Mouse (Mus musculus): ENCODE results near the gene Fdx1. TPM values are rescaled to one million over a fixed set of nuclear protein-coding genes. Genes with fewer than 3 reads are reported as not detected.

Fdx1 gene
- total RNA-seq, 1 experiment = 21.3 TPM

DNA sequence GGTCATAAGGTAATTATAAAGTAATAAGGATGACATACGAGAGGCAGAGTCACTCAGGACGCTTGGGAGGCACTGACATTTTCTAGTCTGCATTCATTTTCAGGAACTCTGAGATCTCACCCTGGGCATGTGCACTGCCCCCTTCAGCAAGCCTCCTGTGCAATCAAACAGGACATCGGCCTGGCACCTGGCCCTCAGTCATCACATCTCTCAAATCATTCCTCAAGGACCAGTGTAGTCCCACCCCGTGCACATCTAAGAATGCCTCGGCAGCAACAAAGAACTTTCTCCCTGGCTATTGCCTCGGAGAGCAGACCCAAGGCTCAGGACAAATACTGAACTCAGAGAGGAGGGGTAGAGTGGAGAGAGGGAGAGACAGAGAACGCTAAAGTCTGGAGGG lies 34.7 kb downstream of the Fdx1 start:
- DNase-seq (ENCODE audit: low read depth, low spot score) = no peak
- Histone ChIP-seq H3K4me1 (ENCODE audit: control insufficient read depth in 2 of 2, insufficient read depth in 2 of 2, low read length in 2 of 2, poor library complexity in 1 of 2) (no peaks in the 10 kb centered on the region), H3K36me3 (ENCODE audit: control insufficient read depth, insufficient read depth, low read length, poor library complexity, severe bottlenecking) (no peaks in the 10 kb centered on the region), H3K9me3 (ENCODE audit: control insufficient read depth, insufficient read depth, low read depth, low read length) (no peaks in the 10 kb centered on the region), H3K4me3 (ENCODE audit: insufficient read depth in 1 of 2, low read depth in 1 of 2, low read length in 2 of 2, poor library complexity in 1 of 2, severe bottlenecking in 1 of 2) (no peak overlapping the region), H3K9ac (ENCODE audit: insufficient read depth, low read depth, low read length, poor library complexity, severe bottlenecking) (no peak overlapping the region), H3K27ac (ENCODE audit: insufficient read depth, low read depth, low read length, poor library complexity, severe bottlenecking) (no peak overlapping the region)
- no peak for TF ChIP-seq HCFC1 (IDR thresholded peaks at IDR 0.05; ENCODE audit: borderline replicate concordance, insufficient read depth, low read length)
- TF ChIP-seq CHD2 (IDR thresholded peaks at IDR 0.05; ENCODE audit: low read depth, low read length) = no peak
- in situ Hi-C loops (cut with MboI; ENCODE audit: low sequenced_read_pairs in 2 of 2, unreplicated experiment in 2 of 2) = no loop called here

DNA sequence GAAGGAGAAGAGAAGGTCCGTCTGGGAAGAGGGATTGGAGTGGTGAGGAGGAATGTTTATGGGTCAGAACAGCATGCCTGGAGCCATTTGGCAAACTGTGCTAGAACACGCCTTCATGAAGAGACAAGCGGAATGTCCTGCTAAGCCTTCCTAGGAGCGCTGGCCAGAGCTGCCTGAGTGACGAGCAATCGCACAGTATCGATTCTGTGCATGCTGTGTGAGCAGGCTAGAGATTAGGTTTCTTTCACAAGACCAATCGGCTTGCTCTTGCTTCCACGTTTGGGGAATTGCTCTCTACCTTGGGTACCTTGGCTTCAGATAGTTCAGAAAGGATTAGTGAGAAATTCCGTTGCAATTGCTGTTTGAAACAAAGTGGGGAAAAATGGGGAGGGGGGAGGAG lies 35.2 kb downstream of the Fdx1 start:
- Histone ChIP-seq H3K36me3 (ENCODE audit: control insufficient read depth, insufficient read depth, low read length, poor library complexity, severe bottlenecking) (no peaks in the 10 kb centered on the region), H3K4me3 (ENCODE audit: insufficient read depth in 1 of 2, low read depth in 1 of 2, low read length in 2 of 2, poor library complexity in 1 of 2, severe bottlenecking in 1 of 2) (no peak overlapping the region), H3K9ac (ENCODE audit: insufficient read depth, low read depth, low read length, poor library complexity, severe bottlenecking) (no peak overlapping the region), H3K4me1 (ENCODE audit: control insufficient read depth in 2 of 2, insufficient read depth in 2 of 2, low read length in 2 of 2, poor library complexity in 1 of 2) (no peaks in the 10 kb centered on the region), H3K9me3 (ENCODE audit: control insufficient read depth, insufficient read depth, low read depth, low read length) (no peaks in the 10 kb centered on the region), H3K27ac (ENCODE audit: insufficient read depth, low read depth, low read length, poor library complexity, severe bottlenecking) (no peak overlapping the region)
- no peak for DNase-seq (ENCODE audit: low read depth, low spot score)
- in situ Hi-C loops (cut with MboI; ENCODE audit: low sequenced_read_pairs in 2 of 2, unreplicated experiment in 2 of 2) = no loop called here
- no peak for TF ChIP-seq ZC3H11A (IDR thresholded peaks at IDR 0.05; ENCODE audit: borderline replicate concordance, low read depth, low read length)
- no peak for TF ChIP-seq CHD2 (IDR thresholded peaks at IDR 0.05; ENCODE audit: low read depth, low read length)
- TF ChIP-seq MAFK (IDR thresholded peaks at IDR 0.05; ENCODE audit: insufficient read depth, low read depth, low read length) = no peak
- TF ChIP-seq HCFC1 (IDR thresholded peaks at IDR 0.05; ENCODE audit: borderline replicate concordance, insufficient read depth, low read length) = no peak
- TF ChIP-seq ZNF384 (IDR thresholded peaks at IDR 0.05; ENCODE audit: low read depth, low read length) = no peak

DNA sequence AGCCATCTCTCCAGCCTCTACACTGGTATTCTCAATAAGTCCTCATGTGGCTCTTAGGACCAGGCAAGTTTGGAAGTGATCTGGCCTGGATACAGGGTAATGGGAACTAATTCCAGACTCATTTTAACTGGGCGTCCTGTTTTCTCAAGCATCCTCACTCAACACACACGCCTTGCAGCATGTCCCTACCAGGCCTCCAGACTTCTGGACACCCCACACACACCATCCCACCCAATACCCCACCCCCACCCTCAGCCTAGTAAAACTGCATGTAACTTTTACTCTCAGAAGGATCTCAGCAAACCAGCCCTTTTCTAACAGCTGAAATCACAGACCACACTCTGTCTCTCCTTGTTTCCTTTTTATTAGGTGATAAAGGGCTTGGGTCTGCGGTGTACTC lies 35.7 kb downstream of the Fdx1 start:
- H3K9ac ChIP-seq (ENCODE audit: insufficient read depth, low read depth, low read length, poor library complexity, severe bottlenecking) = no peak overlapping the region
- no peaks in the 10 kb centered on the region for H3K4me1 ChIP-seq (ENCODE audit: control insufficient read depth in 2 of 2, insufficient read depth in 2 of 2, low read length in 2 of 2, poor library complexity in 1 of 2)
- no peak for DNase-seq (ENCODE audit: low read depth, low spot score)
- no peak for TF ChIP-seq ZNF384 (IDR thresholded peaks at IDR 0.05; ENCODE audit: low read depth, low read length)
- no peak overlapping the region for H3K4me3 ChIP-seq (ENCODE audit: insufficient read depth in 1 of 2, low read depth in 1 of 2, low read length in 2 of 2, poor library complexity in 1 of 2, severe bottlenecking in 1 of 2)
- in situ Hi-C loops (cut with MboI; ENCODE audit: low sequenced_read_pairs in 2 of 2, unreplicated experiment in 2 of 2) = no loop called here
- no peaks in the 10 kb centered on the region for H3K36me3 ChIP-seq (ENCODE audit: control insufficient read depth, insufficient read depth, low read length, poor library complexity, severe bottlenecking)
- H3K27ac ChIP-seq (ENCODE audit: insufficient read depth, low read depth, low read length, poor library complexity, severe bottlenecking) = no peak overlapping the region
- no peaks in the 10 kb centered on the region for H3K9me3 ChIP-seq (ENCODE audit: control insufficient read depth, insufficient read depth, low read depth, low read length)

DNA sequence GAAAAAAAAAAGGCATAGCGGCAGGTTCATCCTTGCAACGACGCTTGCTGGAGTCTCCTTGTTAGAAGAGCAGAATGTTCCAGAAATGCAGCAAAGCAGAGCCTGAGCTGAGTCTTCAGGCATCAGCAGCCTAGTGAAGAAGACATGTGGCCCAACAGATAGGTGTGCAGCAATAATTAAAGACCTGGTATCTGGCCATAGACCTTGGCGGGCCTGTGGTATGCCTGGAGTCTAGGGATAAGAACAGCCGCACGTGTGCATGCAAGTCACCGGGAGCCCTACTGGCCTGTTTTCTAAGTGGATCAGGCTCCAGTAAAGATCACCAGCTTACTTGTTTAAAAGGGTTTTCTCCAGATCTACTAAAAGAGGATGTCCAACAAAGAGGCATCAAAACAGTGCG lies 36.7 kb downstream of the Fdx1 start:
- Histone ChIP-seq H3K4me3 (ENCODE audit: insufficient read depth in 1 of 2, low read depth in 1 of 2, low read length in 2 of 2, poor library complexity in 1 of 2, severe bottlenecking in 1 of 2) (no peak overlapping the region), H3K27ac (ENCODE audit: insufficient read depth, low read depth, low read length, poor library complexity, severe bottlenecking) (no peak overlapping the region), H3K36me3 (ENCODE audit: control insufficient read depth, insufficient read depth, low read length, poor library complexity, severe bottlenecking) (no peaks in the 10 kb centered on the region), H3K9ac (ENCODE audit: insufficient read depth, low read depth, low read length, poor library complexity, severe bottlenecking) (no peak overlapping the region), H3K9me3 (ENCODE audit: control insufficient read depth, insufficient read depth, low read depth, low read length) (no peaks in the 10 kb centered on the region), H3K4me1 (ENCODE audit: control insufficient read depth in 2 of 2, insufficient read depth in 2 of 2, low read length in 2 of 2, poor library complexity in 1 of 2) (no peaks in the 10 kb centered on the region)
- in situ Hi-C loops (cut with MboI; ENCODE audit: low sequenced_read_pairs in 2 of 2, unreplicated experiment in 2 of 2) = no loop called here
- TF ChIP-seq MAFK (IDR thresholded peaks at IDR 0.05; ENCODE audit: insufficient read depth, low read depth, low read length) = no peak
- TF ChIP-seq CHD2 (IDR thresholded peaks at IDR 0.05; ENCODE audit: low read depth, low read length) = no peak
- no peak for TF ChIP-seq ZC3H11A (IDR thresholded peaks at IDR 0.05; ENCODE audit: borderline replicate concordance, low read depth, low read length)
- no peak for TF ChIP-seq HCFC1 (IDR thresholded peaks at IDR 0.05; ENCODE audit: borderline replicate concordance, insufficient read depth, low read length)
- DNase-seq (ENCODE audit: low read depth, low spot score) = no peak

DNA sequence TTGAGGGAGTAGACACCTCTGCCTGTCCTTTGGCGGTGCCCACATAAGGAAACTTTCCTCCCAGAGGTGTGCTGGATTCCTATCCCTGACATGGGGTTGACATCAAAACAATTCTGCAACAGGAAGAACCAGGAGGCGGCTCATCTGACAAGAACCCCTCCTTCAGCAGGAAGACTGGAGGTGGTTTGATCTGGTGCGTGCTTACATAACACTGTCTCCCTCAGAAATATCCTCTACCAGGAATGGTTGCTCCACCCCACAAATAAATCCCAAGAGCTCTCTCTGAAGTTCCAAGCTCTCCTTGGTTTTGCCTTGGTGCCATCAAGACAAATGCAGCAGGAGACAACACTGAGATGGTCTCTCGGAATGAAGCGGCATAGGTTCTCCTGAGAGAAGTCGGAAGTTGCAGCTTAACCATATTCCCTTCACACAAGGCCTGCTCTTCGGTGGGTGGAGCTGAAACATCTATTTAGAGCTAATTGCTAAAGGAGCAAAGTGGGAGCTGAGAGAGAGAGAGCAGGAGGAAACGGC lies 38.7 kb downstream of the Fdx1 start:
- in situ Hi-C loops (cut with MboI; ENCODE audit: low sequenced_read_pairs in 2 of 2, unreplicated experiment in 2 of 2) = loop anchor here in 1 of 2 experiments (25.0 kb wide), 1 partner anchor 587 kb away; the partner anchor contains the start of gene 1810046K07Rik
- Histone ChIP-seq H3K27ac (ENCODE audit: insufficient read depth, low read depth, low read length, poor library complexity, severe bottlenecking) (no peak overlapping the region), H3K4me3 (ENCODE audit: insufficient read depth in 1 of 2, low read depth in 1 of 2, low read length in 2 of 2, poor library complexity in 1 of 2, severe bottlenecking in 1 of 2) (no peak overlapping the region), H3K4me1 (ENCODE audit: control insufficient read depth in 2 of 2, insufficient read depth in 2 of 2, low read length in 2 of 2, poor library complexity in 1 of 2) (no peaks in the 10 kb centered on the region), H3K9ac (ENCODE audit: insufficient read depth, low read depth, low read length, poor library complexity, severe bottlenecking) (no peak overlapping the region), H3K9me3 (ENCODE audit: control insufficient read depth, insufficient read depth, low read depth, low read length) (no peaks in the 10 kb centered on the region), H3K36me3 (ENCODE audit: control insufficient read depth, insufficient read depth, low read length, poor library complexity, severe bottlenecking) (no peaks in the 10 kb centered on the region)
- TF ChIP-seq ZC3H11A (IDR thresholded peaks at IDR 0.05; ENCODE audit: borderline replicate concordance, low read depth, low read length) (no peak), CHD2 (IDR thresholded peaks at IDR 0.05; ENCODE audit: low read depth, low read length) (no peak), ZNF384 (IDR thresholded peaks at IDR 0.05; ENCODE audit: low read depth, low read length) (no peak), HCFC1 (IDR thresholded peaks at IDR 0.05; ENCODE audit: borderline replicate concordance, insufficient read depth, low read length) (no peak), MAFK (IDR thresholded peaks at IDR 0.05; ENCODE audit: insufficient read depth, low read depth, low read length) (no peak)
- DNase-seq (ENCODE audit: low read depth, low spot score) = no peak

All from ES-E14 (cell line).